Mouse (Mus musculus) midbrain, postnatal 0 days (tissue): Measurements from ENCODE around the gene Osbp2. TPM values are rescaled to one million over a fixed set of nuclear protein-coding genes. Genes with fewer than 3 reads are reported as not detected.

Experiments
- ATAC-seq: fragments of 200-750 bp; cut with Nextera tagmentation; 2 replicates; pipeline ENCODE4 v1.8.0; 2017; ENCODE audit warnings: moderate number of reproducible peaks, mild to moderate bottlenecking, moderate TSS enrichment, moderate library complexity; ENCODE audit not compliant: low FRiP score
- DNase-seq: peaks from one replicate; pipeline ENCODE4 v3.0.0-alpha.2; 2015; ENCODE audit warnings: low spot score
- H3K27ac ChIP-seq: fragments of 300-500 bp; sonication (generic); 2 replicates; pipeline ENCODE4 v1.5.1; 2014; ENCODE audit warnings: low read depth, mild to moderate bottlenecking, low read length, mixed read lengths
- H3K27me3 ChIP-seq: fragments of 300-500 bp; sonication (generic); 2 replicates; pipeline ENCODE4 v1.6.1; 2014; ENCODE audit warnings: low read length, control low read depth, mixed read lengths; ENCODE audit not compliant: insufficient read depth
- H3K36me3 ChIP-seq: fragments of 300-500 bp; sonication (generic); 2 replicates; pipeline ENCODE4 v1.6.1; 2014; ENCODE audit warnings: low read length, control low read depth, mixed read lengths; ENCODE audit not compliant: insufficient read depth
- H3K4me1 ChIP-seq: fragments of 300-500 bp; sonication (generic); 2 replicates; pipeline ENCODE4 v1.6.1; 2014; ENCODE audit warnings: mild to moderate bottlenecking, control low read depth, antibody characterized with exemption, low read length, mixed read lengths; ENCODE audit not compliant: insufficient read depth
- H3K4me2 ChIP-seq: fragments of 300-500 bp; sonication (generic); 2 replicates; pipeline ENCODE4 v1.6.1; 2014; ENCODE audit warnings: low read depth, mild to moderate bottlenecking, low read length, mixed read lengths; ENCODE audit not compliant: poor library complexity, severe bottlenecking
- H3K4me3 ChIP-seq: fragments of 300-500 bp; sonication (generic); 2 replicates; pipeline ENCODE4 v1.5.1; 2014; ENCODE audit warnings: low read depth, mild to moderate bottlenecking, low read length, moderate library complexity
- H3K9ac ChIP-seq: fragments of 300-500 bp; sonication (generic); replicated peaks from 2 replicates; pipeline ENCODE4 v1.6.1; 2014; ENCODE audit warnings: mild to moderate bottlenecking, low read length, moderate library complexity, mixed read lengths; ENCODE audit not compliant: poor library complexity, severe bottlenecking
- H3K9me3 ChIP-seq: fragments of 300-500 bp; sonication (generic); 2 replicates; pipeline ENCODE4 v1.6.1; 2016; ENCODE audit warnings: low read length, control low read depth
- CTCF ChIP-seq: IDR thresholded peaks from 2 replicates; pipeline ENCODE4 v1.5.1; 2016; ENCODE audit warnings: antibody characterized with exemption, mild to moderate bottlenecking
- WGBS: fragments of 180-500 bp; shearing (Covaris S2); extraction: QIAGEN DNeasy Blood & Tissue Kit; methylation state at CpG from one replicate; pipeline ENCODE4 v1.1.7; 2014; 5-methylcytosine and 5-hydroxymethylcytosine counted together
- polyA plus RNA-seq: library from polyadenylated mRNA; unstranded; fragments of >200 nt; fragmentation: Nextera tagmentation; extraction: Ambion mirVana; gene quantifications from 2 replicates; pipeline ENCODE4 v1.2.1, GENCODE M21; 2015
- total RNA-seq: library from RNA; depleted of rRNA; stranded (reverse); fragments of >200 nt; gene quantifications from 2 replicates; pipeline ENCODE4 v1.2.3, GENCODE M21; 2014

Osbp2 gene
- total and polyA plus RNA-seq, 2 experiments from 2014 or later, result 52.5 to 67.2 TPM

DNA sequence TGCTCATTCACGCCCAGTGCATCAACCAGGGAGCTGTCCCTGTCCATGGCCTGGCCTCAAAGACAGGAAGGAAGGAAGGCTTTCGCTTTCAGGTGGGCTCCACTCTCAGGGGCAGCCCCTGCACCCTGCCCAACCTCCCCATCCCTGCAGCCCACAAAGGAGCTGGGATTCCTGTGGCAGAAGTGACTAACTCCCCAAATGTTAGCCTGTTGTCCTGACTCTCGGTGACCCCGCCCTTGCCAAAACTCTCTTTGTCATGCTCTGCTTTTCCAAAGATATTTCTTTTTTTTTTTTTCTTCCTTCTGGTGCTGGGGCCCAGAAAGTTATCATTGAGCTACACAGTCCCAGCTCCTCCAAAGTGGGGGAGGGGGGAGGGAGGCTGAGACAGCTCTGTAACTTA lies 45.5 kb upstream of the Osbp2 start:
- Histone ChIP-seq H3K4me3 (no peak overlapping the region), H3K4me1 (peaks cover 32% of the 10 kb centered on the region), H3K4me2 (0 out of 2 replicates have a peak overlapping the region, but pooled peaks have one; percentile 12), H3K9me3 (no peaks in the 10 kb centered on the region), H3K36me3 (peaks cover 20% of the 10 kb centered on the region; the same call in 1 of the 2 replicates), H3K27ac (no peak overlapping the region), H3K27me3 (no peaks in the 10 kb centered on the region), H3K9ac (no peak overlapping the region)
- DNase-seq (no peak), ATAC-seq (no peak)
- TF ChIP-seq CTCF, result no peak
- WGBS, result 87% methylated on average over 4 of the region's 4 CpGs

DNA sequence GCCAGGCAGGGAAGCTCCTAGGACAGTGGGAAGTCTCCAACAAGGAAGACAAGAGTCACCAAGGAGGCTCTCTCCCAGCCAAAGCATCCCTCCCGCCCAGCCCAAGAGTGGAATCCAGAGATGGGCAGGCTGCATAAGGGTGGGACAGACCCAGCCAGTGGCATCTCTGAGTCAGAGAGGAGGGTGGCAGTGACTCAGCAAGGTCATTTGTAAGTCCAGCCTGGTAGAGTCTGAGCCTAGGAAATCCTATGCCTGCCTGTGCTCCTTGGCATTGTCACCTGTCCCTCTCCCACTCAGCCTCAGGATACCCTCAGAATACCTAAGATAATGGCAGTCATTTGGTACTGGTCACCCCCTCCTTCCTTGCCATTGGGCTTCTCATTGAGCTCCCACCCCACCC lies 41.7 kb upstream of the Osbp2 start:
- DNase-seq, result no peak
- no peak overlapping the region for H3K4me3 ChIP-seq
- H3K9ac ChIP-seq, result no peak overlapping the region
- H3K36me3 ChIP-seq, result peaks cover 20% of the 10 kb centered on the region; the same call in 1 of the 2 replicates
- no peak overlapping the region for H3K4me2 ChIP-seq
- peaks cover 16% of the 10 kb centered on the region for H3K4me1 ChIP-seq
- H3K9me3 ChIP-seq, result no peaks in the 10 kb centered on the region
- WGBS, result 86% methylated on average over 1 of the region's 1 CpGs
- no peak for ATAC-seq
- H3K27ac ChIP-seq, result no peak overlapping the region
- TF ChIP-seq CTCF, result no peak
- H3K27me3 ChIP-seq, result no peaks in the 10 kb centered on the region

- Histone ChIP-seq H3K4me2 (no peak overlapping the region), H3K36me3 (peaks cover 20% of the 10 kb centered on the region; the same call in 1 of the 2 replicates), H3K9ac (no peak overlapping the region), H3K27ac (no peak overlapping the region), H3K9me3 (no peaks in the 10 kb centered on the region), H3K27me3 (no peaks in the 10 kb centered on the region), H3K4me1 (peaks cover 8% of the 10 kb centered on the region), H3K4me3 (no peak overlapping the region)
- DNase-seq, result no peak
- no peak for ATAC-seq
- no peak for TF ChIP-seq CTCF
- 86% methylated on average over 6 of the region's 6 CpGs for WGBS
These were observed 41.0 kb upstream of the Osbp2 start for GRCm38 (mm10) chr11:3904673-3905072.

DNA sequence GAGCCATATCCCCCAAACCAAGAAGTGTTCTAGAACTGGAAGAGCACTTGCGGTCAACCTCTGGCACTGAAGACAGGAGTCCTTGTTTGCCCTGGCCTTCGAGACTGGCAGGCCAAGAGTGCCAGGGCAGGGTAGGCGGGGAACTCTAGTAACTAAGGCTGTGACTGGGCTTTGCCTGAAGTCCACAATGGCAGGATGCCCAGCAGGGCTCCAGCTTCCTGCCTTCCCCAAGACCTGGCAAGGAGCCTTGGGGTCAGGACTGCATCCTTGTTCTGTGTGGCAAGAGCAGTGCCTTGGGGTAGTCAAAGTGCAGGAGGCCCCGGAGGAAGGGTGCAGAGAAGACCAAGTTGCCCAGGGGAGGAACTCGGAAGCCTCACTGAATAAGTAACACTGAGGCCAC lies 39.3 kb upstream of the Osbp2 start:
- Histone ChIP-seq H3K36me3 (peaks cover 28% of the 10 kb centered on the region; the same call in 1 of the 2 replicates), H3K4me2 (no peak overlapping the region), H3K9me3 (no peaks in the 10 kb centered on the region), H3K9ac (no peak overlapping the region), H3K27me3 (no peaks in the 10 kb centered on the region), H3K4me1 (no peaks in the 10 kb centered on the region), H3K4me3 (no peak overlapping the region), H3K27ac (no peak overlapping the region)
- ATAC-seq, result no peak
- WGBS, result 70% methylated on average over 5 of the region's 5 CpGs
- DNase-seq, result peak; percentile 79
- no peak for TF ChIP-seq CTCF

GRCm38 (mm10) chr11:3902516-3902915 lies 38.8 kb upstream of the Osbp2 start:
- H3K4me2 ChIP-seq, result no peak overlapping the region
- 90% methylated on average over 3 of the region's 3 CpGs for WGBS
- no peak for TF ChIP-seq CTCF
- H3K27me3 ChIP-seq, result no peaks in the 10 kb centered on the region
- H3K36me3 ChIP-seq, result peaks cover 27% of the 10 kb centered on the region; the same call in 1 of the 2 replicates
- DNase-seq, result no peak
- no peak overlapping the region for H3K9ac ChIP-seq
- no peak overlapping the region for H3K27ac ChIP-seq
- H3K9me3 ChIP-seq, result no peaks in the 10 kb centered on the region
- ATAC-seq, result no peak
- H3K4me3 ChIP-seq, result no peak overlapping the region
- no peaks in the 10 kb centered on the region for H3K4me1 ChIP-seq

GRCm38 (mm10) chr11:3900296-3900695 lies 36.6 kb upstream of the Osbp2 start:
- Histone ChIP-seq H3K4me1 (no peaks in the 10 kb centered on the region), H3K4me3 (no peak overlapping the region), H3K4me2 (no peak overlapping the region), H3K27ac (no peak overlapping the region), H3K27me3 (no peaks in the 10 kb centered on the region), H3K9me3 (no peaks in the 10 kb centered on the region), H3K9ac (no peak overlapping the region), H3K36me3 (peaks cover 24% of the 10 kb centered on the region)
- no peak for TF ChIP-seq CTCF
- ATAC-seq, result no peak
- WGBS, result 91% methylated on average over 6 of the region's 6 CpGs
- no peak for DNase-seq
